21 mouse cellular contexts compared by ENCODE assay signal in genomic region chr7:98911276-98911675, GRCm38 (mm10).
DNase-seq lines count a peak whose midpoint lies in the region; ATAC-seq and TF ChIP-seq lines count a peak whose summit lies in the region.
"Had no signal": no experiment of that assay in that cellular context is flagged by ENCODE, and none has a peak within 500 bp of the region (broad histone marks: within the 10 kb centered on the region; RNA-seq: fewer than 3 reads in every experiment).

No protein-coding gene starts in this region.

- no peak overlapping the region for H3K4me2 ChIP-seq in lung, embryonic 16.5 days (ENCODE audit: low read depth, low read length)
- no peak overlapping the region for H3K4me2 ChIP-seq in limb, embryonic 13.5 days (replicated peaks)
- no peak overlapping the region for H3K4me2 ChIP-seq in forebrain, embryonic 12.5 days
- H3K4me2 ChIP-seq: forebrain, embryonic 13.5 days; heart, embryonic 13.5 days; neural tube, embryonic 13.5 days had no signal

- no peak for TF ChIP-seq POLR2A in lung, adult 2 months (IDR thresholded peaks at IDR 0.05; ENCODE audit: borderline replicate concordance, extremely low read depth, low read depth, low read length)

- H3K36me3 ChIP-seq in lung, embryonic 16.5 days (ENCODE audit: control insufficient read depth, insufficient read depth, low read length), result no peaks in the 10 kb centered on the region
- no peaks in the 10 kb centered on the region for H3K36me3 ChIP-seq in limb, embryonic 13.5 days
- no peaks in the 10 kb centered on the region for H3K36me3 ChIP-seq in forebrain, embryonic 12.5 days (replicated peaks)
- H3K36me3 ChIP-seq: heart, embryonic 13.5 days; neural tube, embryonic 13.5 days had no signal

- ATAC-seq in lung, embryonic 16.5 days (ENCODE audit: low read depth), result peak; percentile 86
- ATAC-seq in limb, embryonic 13.5 days (ENCODE audit: low FRiP score, low read depth), result no peak
- no peak for ATAC-seq in forebrain, embryonic 12.5 days (ENCODE audit: low FRiP score)
- ATAC-seq: forebrain, embryonic 13.5 days; hindbrain, embryonic 16.5 days had no signal

- peak overlapping the region; percentile 36 for H3K27ac ChIP-seq in lung, embryonic 16.5 days (ENCODE audit: low read length)
- H3K27ac ChIP-seq in limb, embryonic 13.5 days, result peak overlapping the region; percentile 11; the same call in 1 of the 2 replicates
- no peak overlapping the region for H3K27ac ChIP-seq in forebrain, embryonic 12.5 days
- H3K27ac ChIP-seq: forebrain, embryonic 13.5 days; heart, embryonic 13.5 days; liver, embryonic 14.5 days; neural tube, embryonic 13.5 days had no signal

- 26% methylated on average over 8 of the region's 8 CpGs for WGBS in lung, embryonic 16.5 days
- WGBS in lung, adult 2 months, result 30% methylated on average over 8 of the region's 8 CpGs
- WGBS in limb, embryonic 13.5 days, result 36% methylated on average over 8 of the region's 8 CpGs
- WGBS in forebrain, embryonic 12.5 days, result 84% methylated on average over 8 of the region's 8 CpGs

- H3K9ac ChIP-seq in lung, embryonic 16.5 days (ENCODE audit: low read length), result no peak overlapping the region
- no peak overlapping the region for H3K9ac ChIP-seq in limb, embryonic 13.5 days
- no peak overlapping the region for H3K9ac ChIP-seq in forebrain, embryonic 12.5 days
- H3K9ac ChIP-seq: forebrain, embryonic 13.5 days; heart, embryonic 13.5 days; liver, embryonic 14.5 days; neural tube, embryonic 13.5 days had no signal

- no peaks in the 10 kb centered on the region for H3K27me3 ChIP-seq in lung, embryonic 16.5 days (ENCODE audit: control insufficient read depth, insufficient read depth, low read depth, low read length)
- H3K27me3 ChIP-seq in limb, embryonic 13.5 days, result peaks cover 6% of the 10 kb centered on the region; the same call in 1 of the 2 replicates
- no peaks in the 10 kb centered on the region for H3K27me3 ChIP-seq in forebrain, embryonic 12.5 days
- H3K27me3 ChIP-seq: forebrain, embryonic 13.5 days; heart, embryonic 13.5 days; megakaryocyte, embryonic 14.5 days; neural tube, embryonic 13.5 days had no signal

- H3K9me3 ChIP-seq in lung, embryonic 16.5 days (ENCODE audit: control insufficient read depth, low read length), result no peaks in the 10 kb centered on the region
- H3K9me3 ChIP-seq in limb, embryonic 13.5 days, result no peaks in the 10 kb centered on the region
- no peaks in the 10 kb centered on the region for H3K9me3 ChIP-seq in forebrain, embryonic 12.5 days
- H3K9me3 ChIP-seq: forebrain, embryonic 13.5 days; heart, embryonic 13.5 days; megakaryocyte, embryonic 14.5 days; neural tube, embryonic 13.5 days had no signal

- H3K4me1 ChIP-seq in lung, embryonic 16.5 days (replicated peaks; ENCODE audit: control insufficient read depth, insufficient read depth, low read length), result peaks cover 27% of the 10 kb centered on the region
- peaks cover 8% of the 10 kb centered on the region for H3K4me1 ChIP-seq in lung, adult 2 months (ENCODE audit: control insufficient read depth, insufficient read depth, low read length)
- H3K4me1 ChIP-seq in limb, embryonic 13.5 days, result peaks cover 34% of the 10 kb centered on the region
- H3K4me1 ChIP-seq in forebrain, embryonic 12.5 days, result no peaks in the 10 kb centered on the region

- no peak overlapping the region for H3K4me3 ChIP-seq in lung, embryonic 16.5 days (ENCODE audit: low read length)
- no peak overlapping the region for H3K4me3 ChIP-seq in lung, adult 2 months (replicated peaks; ENCODE audit: extremely low read depth, low read depth, low read length)
- no peak overlapping the region for H3K4me3 ChIP-seq in limb, embryonic 13.5 days
- H3K4me3 ChIP-seq in forebrain, embryonic 12.5 days (replicated peaks), result no peak overlapping the region
- H3K4me3 ChIP-seq: forebrain, embryonic 13.5 days; heart, embryonic 13.5 days; megakaryocyte, embryonic 14.5 days; neural tube, embryonic 13.5 days had no signal

- TF ChIP-seq CTCF in lung, adult 2 months (IDR thresholded peaks at IDR 0.05; ENCODE audit: insufficient read depth, low read length), result no peak

- DNase-seq in lung, adult 2 months, result no peak
- DNase-seq in lung, postnatal 4 days, result peak; percentile 57 to 78
- DNase-seq in layer of hippocampus, postnatal 25 days (ENCODE audit: extremely low spot score in 1 of 2, low spot score in 1 of 2), result no peak
- DNase-seq in frontal cortex, postnatal 14 days (ENCODE audit: low spot score in 2 of 2), result no peak
- DNase-seq: B cell, adult 2 months; cerebellum, adult 8-10 months; gastrocnemius, postnatal 10 days; heart, adult 18-20 months; kidney, adult 2 months; kidney, postnatal 10 days; left cerebral cortex, postnatal 4 days; midbrain, embryonic 14.5 days had no signal

Comparison
In these comparisons a context has a peak if more than half of its experiments do, and no peak if none do; other contexts are left out.
1. DNase-seq: peak in lung, postnatal 4 days (2 of 2); none in lung, adult 2 months (single experiment), layer of hippocampus, postnatal 25 days (0 of 2) and frontal cortex, postnatal 14 days (0 of 2).